Mouse (Mus musculus) E14TG2a.4 (cell line): ENCODE measurements around the gene Mtss1l.

Source experiments
- H3K27me3 ChIP-seq: 2 replicates; pipeline ENCODE4 v1.6.1; 2014; ENCODE audit warnings: low read length, control low read depth; ENCODE audit not compliant: insufficient read depth
- H3K36me3 ChIP-seq: 2 replicates; pipeline ENCODE4 v1.6.1; 2014; ENCODE audit warnings: low read length, control low read depth; ENCODE audit not compliant: insufficient read depth
- H3K4me1 ChIP-seq: replicated peaks from 2 replicates; pipeline ENCODE4 v1.6.1; 2014; ENCODE audit warnings: low read depth, low read length, control low read depth
- H3K4me3 ChIP-seq: replicated peaks from 2 replicates; pipeline ENCODE4 v1.5.1; 2014; ENCODE audit warnings: mild to moderate bottlenecking, low read length
- H3K9me3 ChIP-seq: 2 replicates; pipeline ENCODE4 v1.6.1; 2014; ENCODE audit warnings: low read length, control low read depth
- CTCF ChIP-seq: conservative IDR thresholded peaks from 2 replicates; pipeline ENCODE4 v1.5.1; 2014; ENCODE audit warnings: low read length
- NANOG ChIP-seq: IDR thresholded peaks from 2 replicates; pipeline ENCODE4 v1.6.1; 2014; ENCODE audit warnings: borderline replicate concordance, low read length, mixed read lengths
- POU5F1 ChIP-seq: IDR thresholded peaks from 2 replicates; pipeline ENCODE4 v1.6.1; 2014; ENCODE audit warnings: low read length, borderline replicate concordance

Gene Mtss1l

GRCm38 (mm10) chr8:110711271-110711934 lies 9.9 kb upstream of the Mtss1l start:
- no peaks in the 10 kb centered on the region for H3K9me3 ChIP-seq
- peaks cover 99% of the 10 kb centered on the region for H3K36me3 ChIP-seq
- no peaks in the 10 kb centered on the region for H3K27me3 ChIP-seq
- TF ChIP-seq CTCF (no peak), NANOG (no peak), POU5F1 (no peak)
- peaks cover 7% of the 10 kb centered on the region; the same call in 1 of the 2 replicates for H3K4me1 ChIP-seq
- no peak overlapping the region for H3K4me3 ChIP-seq

GRCm38 (mm10) chr8:110713073-110713472 lies 8.2 kb upstream of the Mtss1l start:
- TF ChIP-seq NANOG, result no peak
- TF ChIP-seq POU5F1, result no peak
- no peak for TF ChIP-seq CTCF
- Histone ChIP-seq H3K27me3 (no peaks in the 10 kb centered on the region), H3K9me3 (no peaks in the 10 kb centered on the region), H3K36me3 (peaks cover 94% of the 10 kb centered on the region), H3K4me3 (no peak overlapping the region), H3K4me1 (peaks cover 13% of the 10 kb centered on the region; the same call in 1 of the 2 replicates)

- H3K4me1 ChIP-seq, result peaks cover 30% of the 10 kb centered on the region
- H3K4me3 ChIP-seq, result no peak overlapping the region
- H3K36me3 ChIP-seq, result peaks cover 85% of the 10 kb centered on the region
- no peaks in the 10 kb centered on the region; the same call in none of the 2 replicates for H3K27me3 ChIP-seq
- TF ChIP-seq POU5F1, result no peak
- TF ChIP-seq NANOG, result no peak
- no peak for TF ChIP-seq CTCF
- no peaks in the 10 kb centered on the region for H3K9me3 ChIP-seq
These were observed 6.3 kb upstream of the Mtss1l start for GRCm38 (mm10) chr8:110714827-110715519.

- Histone ChIP-seq H3K36me3 (peaks cover 79% of the 10 kb centered on the region), H3K9me3 (no peaks in the 10 kb centered on the region), H3K4me3 (no peak overlapping the region), H3K27me3 (peaks cover 5% of the 10 kb centered on the region), H3K4me1 (peaks cover 40% of the 10 kb centered on the region)
- TF ChIP-seq POU5F1 (no peak), NANOG (no peak), CTCF (no peak)
These were observed 5.2 kb upstream of the Mtss1l start for GRCm38 (mm10) chr8:110716075-110716474.

GRCm38 (mm10) chr8:110717131-110717530 lies 4.1 kb upstream of the Mtss1l start:
- H3K9me3 ChIP-seq, result no peaks in the 10 kb centered on the region
- TF ChIP-seq CTCF (no peak), NANOG (no peak), POU5F1 (no peak)
- peaks cover 41% of the 10 kb centered on the region for H3K4me1 ChIP-seq
- peaks cover 69% of the 10 kb centered on the region for H3K36me3 ChIP-seq
- H3K4me3 ChIP-seq, result no peak overlapping the region
- peaks cover 8% of the 10 kb centered on the region for H3K27me3 ChIP-seq

DNA sequence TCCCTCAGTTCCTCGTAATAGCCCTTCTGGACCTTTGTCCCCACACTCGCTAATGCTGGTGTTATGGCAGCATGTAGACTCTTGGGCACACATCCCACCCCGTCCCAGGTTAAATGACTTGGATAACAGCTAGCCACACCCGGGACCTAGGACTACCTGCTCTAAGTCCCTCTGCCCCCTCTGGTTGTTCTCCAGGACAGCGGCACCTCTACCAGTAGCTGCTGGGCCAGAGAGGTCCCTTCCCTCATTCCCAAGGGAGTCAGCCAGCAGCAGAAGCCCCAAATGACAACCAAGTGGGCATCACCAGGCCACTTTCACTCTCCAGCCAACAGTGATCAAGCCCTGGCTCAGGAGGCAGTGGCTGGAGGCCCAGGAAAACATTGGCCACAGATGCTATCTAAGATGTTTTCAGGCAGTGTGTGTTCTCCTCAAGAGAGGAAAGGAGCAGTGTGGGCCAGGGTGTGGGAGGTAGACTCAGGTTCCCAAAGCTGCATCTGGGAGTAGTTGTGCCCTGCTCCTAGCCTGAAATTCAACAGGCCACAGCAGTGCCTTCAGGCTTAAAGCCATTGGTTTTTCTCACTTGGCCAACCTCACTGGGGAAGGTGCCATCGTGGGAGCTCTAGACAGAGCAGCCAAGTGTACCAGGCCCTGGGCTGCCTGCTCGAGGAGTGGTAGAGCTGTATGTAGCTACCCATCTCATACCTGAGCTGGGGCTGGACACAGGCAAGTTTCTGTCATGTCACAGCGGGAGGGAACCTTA lies 2.9 kb upstream of the Mtss1l start:
- TF ChIP-seq NANOG, result no peak
- no peak for TF ChIP-seq POU5F1
- no peak for TF ChIP-seq CTCF
- Histone ChIP-seq H3K36me3 (peaks cover 59% of the 10 kb centered on the region), H3K4me3 (no peak overlapping the region), H3K4me1 (peaks cover 45% of the 10 kb centered on the region), H3K27me3 (peaks cover 21% of the 10 kb centered on the region), H3K9me3 (no peaks in the 10 kb centered on the region)

DNA sequence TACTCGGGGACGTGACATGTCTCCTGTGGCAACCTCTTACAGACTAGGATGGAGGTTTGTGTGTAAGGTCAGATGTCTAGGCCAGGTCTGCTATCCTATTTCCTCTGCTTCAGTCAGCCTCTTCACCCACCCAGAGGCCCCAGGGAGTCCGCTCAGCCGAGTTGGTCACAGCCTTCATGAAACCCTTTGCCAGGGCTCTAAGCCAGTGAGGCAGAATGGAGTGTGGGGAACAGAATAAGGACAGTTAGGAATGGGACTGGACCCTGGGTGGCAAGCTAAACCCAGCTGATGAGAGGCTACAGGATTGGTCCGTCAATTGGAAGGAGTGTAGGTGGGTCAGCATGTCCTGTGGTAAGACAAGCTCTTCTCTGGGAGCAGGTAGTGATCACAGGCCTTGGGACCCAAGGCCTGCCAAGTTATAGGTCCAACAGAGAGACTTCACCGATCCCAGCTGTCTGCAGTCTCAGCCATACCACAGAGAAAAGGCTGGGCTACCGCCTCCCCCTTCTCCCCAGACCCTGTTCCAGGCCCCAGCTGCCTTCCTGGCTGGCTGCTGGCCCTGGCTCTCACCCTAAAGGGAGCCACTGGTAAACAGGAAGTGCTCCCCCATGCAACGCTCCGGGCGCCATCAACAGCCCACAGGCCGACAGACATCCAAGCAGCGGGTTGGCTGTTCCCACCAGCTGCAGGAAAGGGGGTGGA lies 2.2 kb upstream of the Mtss1l start:
- Histone ChIP-seq H3K4me1 (peaks cover 45% of the 10 kb centered on the region), H3K27me3 (peaks cover 28% of the 10 kb centered on the region), H3K4me3 (no peak overlapping the region), H3K9me3 (no peaks in the 10 kb centered on the region), H3K36me3 (peaks cover 58% of the 10 kb centered on the region)
- TF ChIP-seq POU5F1 (no peak), CTCF (no peak)
